Comparison of ENCODE assay signal across 10 mouse cellular contexts in the genomic region with DNA sequence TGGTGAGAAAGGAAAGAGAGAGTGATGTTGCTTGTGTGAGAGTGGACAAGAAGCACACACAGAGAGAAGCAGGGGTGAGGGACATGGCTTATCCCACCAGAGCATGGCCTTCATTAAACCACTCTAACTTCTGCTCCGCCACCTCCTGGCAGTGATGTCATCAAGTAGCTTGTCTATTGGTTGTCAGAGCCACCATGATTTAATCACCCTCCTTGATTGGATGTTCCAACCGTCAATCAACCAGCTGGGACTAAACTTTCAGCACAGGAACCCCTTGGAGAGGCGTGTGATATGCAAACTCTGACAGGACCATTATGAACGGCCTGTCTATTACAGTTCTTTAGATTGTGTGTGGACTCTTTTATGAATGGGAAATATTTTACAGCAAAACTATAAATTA. TPM values are rescaled to one million over a fixed set of nuclear protein-coding genes. Genes with fewer than 3 reads are reported as not detected.
DNase-seq lines count a peak whose midpoint lies in the region; ATAC-seq lines count a peak whose summit lies in the region.
"Had no signal": no experiment of that assay in that cellular context is flagged by ENCODE, and none has a peak within 500 bp of the region (broad histone marks: within the 10 kb centered on the region; RNA-seq: fewer than 3 reads in every experiment).

No protein-coding gene starts in this region.

- WGBS in hindbrain, embryonic 11.5 days: 67% methylated on average over 4 of the region's 4 CpGs
- 67% methylated on average over 4 of the region's 4 CpGs for WGBS in hindbrain, embryonic 16.5 days

- H3K36me3 ChIP-seq in hindbrain, embryonic 11.5 days (ENCODE audit: control insufficient read depth, insufficient read depth, low read length): no peaks in the 10 kb centered on the region
- H3K36me3 ChIP-seq in hindbrain, embryonic 16.5 days (ENCODE audit: control insufficient read depth, insufficient read depth, low read length): no peaks in the 10 kb centered on the region

- no peaks in the 10 kb centered on the region for H3K27me3 ChIP-seq in hindbrain, embryonic 11.5 days (ENCODE audit: control insufficient read depth, insufficient read depth, low read length)
- no peaks in the 10 kb centered on the region for H3K27me3 ChIP-seq in hindbrain, embryonic 16.5 days (replicated peaks; ENCODE audit: control insufficient read depth, insufficient read depth, low read length)

- H3K27ac ChIP-seq in hindbrain, embryonic 11.5 days (ENCODE audit: low read depth, low read length): no peak overlapping the region
- no peak overlapping the region for H3K27ac ChIP-seq in hindbrain, embryonic 16.5 days (ENCODE audit: low read depth, low read length)

- H3K4me1 ChIP-seq in hindbrain, embryonic 11.5 days (replicated peaks; ENCODE audit: control insufficient read depth, insufficient read depth, low read length): no peaks in the 10 kb centered on the region
- H3K4me1 ChIP-seq in hindbrain, embryonic 16.5 days (ENCODE audit: control insufficient read depth, insufficient read depth, low read depth, low read length): no peaks in the 10 kb centered on the region

- H3K9ac ChIP-seq in hindbrain, embryonic 11.5 days (ENCODE audit: low read depth, low read length): no peak overlapping the region
- H3K9ac ChIP-seq in hindbrain, embryonic 16.5 days (ENCODE audit: low read depth, low read length): no peak overlapping the region

- no peaks in the 10 kb centered on the region for H3K9me3 ChIP-seq in hindbrain, embryonic 11.5 days (ENCODE audit: control insufficient read depth, low read length)
- no peaks in the 10 kb centered on the region for H3K9me3 ChIP-seq in hindbrain, embryonic 16.5 days (ENCODE audit: control insufficient read depth, low read length)

- no peak overlapping the region for H3K4me2 ChIP-seq in hindbrain, embryonic 11.5 days (replicated peaks; ENCODE audit: low read depth, low read length)
- H3K4me2 ChIP-seq in hindbrain, embryonic 16.5 days (ENCODE audit: low read length): no peak overlapping the region

- peak; percentile 46 for DNase-seq in hindbrain, embryonic 11.5 days (ENCODE audit: low spot score)
- DNase-seq in 416B (ENCODE audit: low read depth): peak; percentile 81
- DNase-seq in adipocyte (ENCODE audit: low spot score): peak; percentile 51
- DNase-seq in kidney, postnatal 10 days: peak; percentile 29
- DNase-seq in thymus, postnatal 10 days (ENCODE audit: low spot score in 2 of 2): no peak
- no peak for DNase-seq in layer of hippocampus, postnatal 14 days (ENCODE audit: low spot score in 2 of 2)
- DNase-seq in layer of hippocampus, adult 9-10 months (ENCODE audit: low spot score): no peak
- DNase-seq: cerebellum, adult 2 months; gastrocnemius, postnatal 25 days had no signal

- no peak overlapping the region for H3K4me3 ChIP-seq in hindbrain, embryonic 11.5 days (ENCODE audit: low read depth, low read length)
- no peak overlapping the region for H3K4me3 ChIP-seq in hindbrain, embryonic 16.5 days (ENCODE audit: low read length)

- no peak for ATAC-seq in hindbrain, embryonic 11.5 days (ENCODE audit: low FRiP score)
- ATAC-seq in hindbrain, embryonic 16.5 days: no peak

RNA-seq across cellular contexts. Expression of a gene that starts 50.9 kb away (rescaled TPM):
- 73.3 and 80.9 TPM in 2 replicates for polyA plus RNA-seq in hindbrain, embryonic 11.5 days (2014; fragmentation: Nextera tagmentation; extraction: Ambion mirVana)
- 79.2 and 84.1 TPM in 2 replicates for polyA plus RNA-seq in hindbrain, embryonic 16.5 days (2015; fragmentation: Nextera tagmentation; extraction: Ambion mirVana)
- 10 to 100 TPM; 61.7 to 68.2 TPM for total RNA-seq in layer of hippocampus, postnatal 14 days (2021)

Comparison
In these comparisons a context has a peak if more than half of its experiments do, and no peak if none do; other contexts are left out.
1. DNase-seq: peak in hindbrain, embryonic 11.5 days (single experiment), 416B (single experiment), adipocyte (single experiment) and kidney, postnatal 10 days (single experiment); none in thymus, postnatal 10 days (0 of 2), layer of hippocampus, postnatal 14 days (0 of 2) and layer of hippocampus, adult 9-10 months (single experiment).